Mouse (Mus musculus) stomach, embryonic 15.5 days (tissue): Measurements from ENCODE around the gene Arhgap44. TPM values are rescaled to one million over a fixed set of nuclear protein-coding genes. Genes with fewer than 3 reads are reported as not detected.
A peak's percentile ranks its signal among the peaks of the same experiment; 100 is the strongest.

Source experiments
- ATAC-seq: fragments of 200-750 bp; cut with Nextera tagmentation; 2 replicates; pipeline ENCODE4 v1.8.0; 2017; ENCODE audit warnings: low read depth, moderate number of reproducible peaks, moderate TSS enrichment; ENCODE audit not compliant: insufficient read depth, low FRiP score
- H3K27ac ChIP-seq: fragments of 300-500 bp; sonication (generic); 2 replicates; pipeline ENCODE4 v1.5.1; 2015; ENCODE audit warnings: mild to moderate bottlenecking, inconsistent platforms
- H3K27me3 ChIP-seq: fragments of 300-500 bp; sonication (generic); replicated peaks from 2 replicates; pipeline ENCODE4 v1.6.1; 2015; ENCODE audit warnings: inconsistent platforms
- H3K36me3 ChIP-seq: fragments of 300-500 bp; sonication (generic); 2 replicates; pipeline ENCODE4 v1.6.1; 2015; ENCODE audit warnings: inconsistent platforms
- H3K4me1 ChIP-seq: fragments of 300-500 bp; sonication (generic); 2 replicates; pipeline ENCODE4 v1.6.1; 2015; ENCODE audit warnings: inconsistent platforms
- H3K4me2 ChIP-seq: fragments of 300-500 bp; sonication (generic); 2 replicates; pipeline ENCODE4 v1.6.1; 2015; ENCODE audit warnings: mild to moderate bottlenecking, inconsistent platforms
- H3K4me3 ChIP-seq: fragments of 300-500 bp; sonication (generic); replicated peaks from 2 replicates; pipeline ENCODE4 v1.5.1; 2015; ENCODE audit warnings: inconsistent platforms
- H3K9ac ChIP-seq: fragments of 300-500 bp; sonication (generic); 2 replicates; pipeline ENCODE4 v1.6.1; 2015; ENCODE audit warnings: inconsistent platforms
- H3K9me3 ChIP-seq: fragments of 300-500 bp; sonication (generic); 2 replicates; pipeline ENCODE4 v1.6.1; 2016; ENCODE audit warnings: inconsistent platforms
- WGBS: fragments of 180-500 bp; shearing (Covaris S2); methylation state at CpG from one replicate; pipeline ENCODE4 v1.1.7; 2015; 5-methylcytosine and 5-hydroxymethylcytosine counted together
- polyA plus RNA-seq: library from polyadenylated mRNA; unstranded; fragments of >200 nt; fragmentation: Nextera tagmentation; extraction: Ambion mirVana; gene quantifications from 2 replicates; pipeline ENCODE4 v1.2.1, GENCODE M21; 2015

Gene Arhgap44
- polyA plus RNA-seq, 1 experiment from 2014 or later: 6.9 TPM

GRCm38 (mm10) chr11:65030201-65030600 is 132.6 kb downstream of the Arhgap44 start:
- no peaks in the 10 kb centered on the region for H3K36me3 ChIP-seq
- 74% methylated on average over 1 of the region's 1 CpGs for WGBS
- no peaks in the 10 kb centered on the region for H3K4me1 ChIP-seq
- H3K27me3 ChIP-seq: no peaks in the 10 kb centered on the region
- H3K4me2 ChIP-seq: no peak overlapping the region
- no peak overlapping the region for H3K27ac ChIP-seq
- H3K4me3 ChIP-seq: no peak overlapping the region
- H3K9ac ChIP-seq: no peak overlapping the region
- ATAC-seq: no peak
- no peaks in the 10 kb centered on the region for H3K9me3 ChIP-seq

- WGBS: 66% methylated on average over 5 of the region's 5 CpGs
- Histone ChIP-seq H3K27me3 (no peaks in the 10 kb centered on the region), H3K4me3 (no peak overlapping the region), H3K36me3 (no peaks in the 10 kb centered on the region), H3K4me2 (no peak overlapping the region), H3K9ac (no peak overlapping the region), H3K27ac (no peak overlapping the region), H3K4me1 (no peaks in the 10 kb centered on the region), H3K9me3 (no peaks in the 10 kb centered on the region)
- ATAC-seq: no peak
Measured at GRCm38 (mm10) chr11:65028049-65028448, 134.7 kb downstream of the Arhgap44 start.

GRCm38 (mm10) chr11:65022771-65023170 is 140.0 kb downstream of the Arhgap44 start:
- no peak overlapping the region for H3K9ac ChIP-seq
- ATAC-seq: no peak
- WGBS: 89% methylated on average over 11 of the region's 11 CpGs
- H3K4me1 ChIP-seq: no peaks in the 10 kb centered on the region
- H3K27ac ChIP-seq: no peak overlapping the region
- H3K4me3 ChIP-seq: no peak overlapping the region
- no peaks in the 10 kb centered on the region for H3K36me3 ChIP-seq
- no peaks in the 10 kb centered on the region for H3K27me3 ChIP-seq
- no peak overlapping the region for H3K4me2 ChIP-seq
- H3K9me3 ChIP-seq: no peaks in the 10 kb centered on the region

- H3K4me2 ChIP-seq: no peak overlapping the region
- H3K27ac ChIP-seq: no peak overlapping the region
- no peak overlapping the region for H3K9ac ChIP-seq
- no peaks in the 10 kb centered on the region for H3K27me3 ChIP-seq
- WGBS: 82% methylated on average over 4 of the region's 4 CpGs
- H3K36me3 ChIP-seq: no peaks in the 10 kb centered on the region
- no peak overlapping the region for H3K4me3 ChIP-seq
- no peak for ATAC-seq
- no peaks in the 10 kb centered on the region for H3K4me1 ChIP-seq
- H3K9me3 ChIP-seq: no peaks in the 10 kb centered on the region
Measured at GRCm38 (mm10) chr11:65020744-65021143, 142.0 kb downstream of the Arhgap44 start.

GRCm38 (mm10) chr11:65016754-65017153 is 146.0 kb downstream of the Arhgap44 start:
- H3K4me1 ChIP-seq: no peaks in the 10 kb centered on the region
- peak; percentile 39; the same call in 1 of the 2 replicates for ATAC-seq
- H3K27me3 ChIP-seq: no peaks in the 10 kb centered on the region
- H3K36me3 ChIP-seq: no peaks in the 10 kb centered on the region
- H3K4me2 ChIP-seq: no peak overlapping the region
- H3K27ac ChIP-seq: no peak overlapping the region
- H3K9me3 ChIP-seq: no peaks in the 10 kb centered on the region
- H3K9ac ChIP-seq: no peak overlapping the region
- WGBS: 97% methylated on average over 1 of the region's 1 CpGs
- no peak overlapping the region for H3K4me3 ChIP-seq

GRCm38 (mm10) chr11:65013906-65014305 is 148.9 kb downstream of the Arhgap44 start:
- H3K4me2 ChIP-seq: no peak overlapping the region
- no peaks in the 10 kb centered on the region for H3K9me3 ChIP-seq
- H3K4me1 ChIP-seq: no peaks in the 10 kb centered on the region
- H3K27ac ChIP-seq: no peak overlapping the region
- no peaks in the 10 kb centered on the region for H3K27me3 ChIP-seq
- no peak overlapping the region for H3K9ac ChIP-seq
- no peaks in the 10 kb centered on the region for H3K36me3 ChIP-seq
- no peak overlapping the region for H3K4me3 ChIP-seq
- ATAC-seq: no peak
- 73% methylated on average over 6 of the region's 6 CpGs for WGBS

- no peak for ATAC-seq
- Histone ChIP-seq H3K9me3 (no peaks in the 10 kb centered on the region), H3K4me3 (no peak overlapping the region), H3K4me2 (no peak overlapping the region), H3K9ac (no peak overlapping the region), H3K27ac (no peak overlapping the region), H3K36me3 (peaks cover 13% of the 10 kb centered on the region; the same call in 1 of the 2 replicates), H3K27me3 (no peaks in the 10 kb centered on the region), H3K4me1 (no peaks in the 10 kb centered on the region)
- WGBS: 90% methylated on average over 4 of the region's 4 CpGs
Measured at GRCm38 (mm10) chr11:65006047-65006446, 156.7 kb downstream of the Arhgap44 start.

- 56% methylated on average over 3 of the region's 3 CpGs for WGBS
- Histone ChIP-seq H3K4me2 (no peak overlapping the region), H3K4me3 (no peak overlapping the region), H3K4me1 (no peaks in the 10 kb centered on the region), H3K27me3 (no peaks in the 10 kb centered on the region), H3K9me3 (no peaks in the 10 kb centered on the region), H3K36me3 (peaks cover 20% of the 10 kb centered on the region; the same call in 1 of the 2 replicates), H3K27ac (no peak overlapping the region), H3K9ac (no peak overlapping the region)
- ATAC-seq: no peak
Measured at GRCm38 (mm10) chr11:65004836-65005235, 157.9 kb downstream of the Arhgap44 start.

GRCm38 (mm10) chr11:65003611-65004010 is 159.2 kb downstream of the Arhgap44 start:
- no peak overlapping the region for H3K4me3 ChIP-seq
- WGBS: 49% methylated on average over 5 of the region's 5 CpGs
- H3K36me3 ChIP-seq: peaks cover 32% of the 10 kb centered on the region
- H3K9ac ChIP-seq: no peak overlapping the region
- ATAC-seq: no peak
- no peak overlapping the region for H3K4me2 ChIP-seq
- no peaks in the 10 kb centered on the region for H3K27me3 ChIP-seq
- H3K9me3 ChIP-seq: no peaks in the 10 kb centered on the region
- no peak overlapping the region for H3K27ac ChIP-seq
- H3K4me1 ChIP-seq: no peaks in the 10 kb centered on the region

GRCm38 (mm10) chr11:65001729-65002128 is 161.0 kb downstream of the Arhgap44 start:
- Histone ChIP-seq H3K9me3 (no peaks in the 10 kb centered on the region), H3K36me3 (peaks cover 43% of the 10 kb centered on the region), H3K27ac (no peak overlapping the region), H3K4me3 (no peak overlapping the region), H3K27me3 (no peaks in the 10 kb centered on the region), H3K4me2 (no peak overlapping the region), H3K9ac (no peak overlapping the region), H3K4me1 (no peaks in the 10 kb centered on the region)
- WGBS: 87% methylated on average over 14 of the region's 14 CpGs
- ATAC-seq: no peak

- H3K36me3 ChIP-seq: peaks cover 45% of the 10 kb centered on the region
- 89% methylated on average over 5 of the region's 5 CpGs for WGBS
- no peaks in the 10 kb centered on the region for H3K4me1 ChIP-seq
Measured at GRCm38 (mm10) chr11:64999685-65000084, 163.1 kb downstream of the Arhgap44 start.

GRCm38 (mm10) chr11:64998439-64998838 is 164.3 kb downstream of the Arhgap44 start:
- H3K27ac ChIP-seq: no peak overlapping the region
- H3K4me3 ChIP-seq: no peak overlapping the region
- H3K4me1 ChIP-seq: no peaks in the 10 kb centered on the region
- H3K9me3 ChIP-seq: no peaks in the 10 kb centered on the region
- WGBS: 87% methylated on average over 3 of the region's 3 CpGs
- peaks cover 54% of the 10 kb centered on the region for H3K36me3 ChIP-seq
- no peak for ATAC-seq
- H3K27me3 ChIP-seq: no peaks in the 10 kb centered on the region
- H3K4me2 ChIP-seq: no peak overlapping the region
- H3K9ac ChIP-seq: no peak overlapping the region

More at GRCm38 (mm10) chr11:64999685-65000084, 163.1 kb downstream of the Arhgap44 start:
- no peak for ATAC-seq
- Histone ChIP-seq H3K4me3 (no peak overlapping the region), H3K27me3 (no peaks in the 10 kb centered on the region), H3K27ac (no peak overlapping the region), H3K9ac (no peak overlapping the region), H3K9me3 (no peaks in the 10 kb centered on the region), H3K4me2 (no peak overlapping the region)

GRCm38 (mm10) chr11:64988556-64988955 is 174.2 kb downstream of the Arhgap44 start:
- Histone ChIP-seq H3K36me3 (peaks cover 58% of the 10 kb centered on the region), H3K27me3 (no peaks in the 10 kb centered on the region), H3K4me2 (no peak overlapping the region), H3K9ac (no peak overlapping the region), H3K27ac (no peak overlapping the region), H3K4me3 (no peak overlapping the region), H3K9me3 (no peaks in the 10 kb centered on the region), H3K4me1 (no peaks in the 10 kb centered on the region)
- ATAC-seq: no peak
- 88% methylated on average over 2 of the region's 2 CpGs for WGBS
